Mouse (Mus musculus): ENCODE results near the gene Il4i1.
A peak's percentile ranks its signal among the peaks of the same experiment; 100 is the strongest.

Gene Il4i1

GRCm38 (mm10) chr7:44818751-44819235 is 2.6 kb downstream of the Il4i1 start:
- peak; percentile 55 for DNase-seq (ENCODE audit: low read depth, low spot score)

- DNase-seq (ENCODE audit: low read depth, low spot score) = no peak
These were observed 3.2 kb downstream of the Il4i1 start for GRCm38 (mm10) chr7:44819391-44819790.

- DNase-seq (ENCODE audit: low read depth, low spot score) = no peak
These were observed 3.7 kb downstream of the Il4i1 start for GRCm38 (mm10) chr7:44819863-44820262.

- no peak for DNase-seq (ENCODE audit: low read depth, low spot score)
These were observed 4.3 kb downstream of the Il4i1 start for GRCm38 (mm10) chr7:44820525-44820924.

- no peak for DNase-seq (ENCODE audit: low read depth, low spot score)
These were observed 5.7 kb downstream of the Il4i1 start for GRCm38 (mm10) chr7:44821666-44822448.

- DNase-seq (ENCODE audit: low read depth, low spot score) = no peak
These were observed 7.2 kb downstream of the Il4i1 start for GRCm38 (mm10) chr7:44823409-44823808.

- DNase-seq (ENCODE audit: low read depth, low spot score) = peak; percentile 81
These were observed 8.7 kb downstream of the Il4i1 start for GRCm38 (mm10) chr7:44824872-44825271.

GRCm38 (mm10) chr7:44826771-44827170 is 10.6 kb downstream of the Il4i1 start:
- no peak for DNase-seq (ENCODE audit: low read depth, low spot score)

- DNase-seq (ENCODE audit: low read depth, low spot score) = no peak
These were observed 12.5 kb downstream of the Il4i1 start for GRCm38 (mm10) chr7:44828706-44829105.

GRCm38 (mm10) chr7:44832763-44833162 is 16.6 kb downstream of the Il4i1 start:
- DNase-seq (ENCODE audit: low read depth, low spot score) = no peak

- DNase-seq (ENCODE audit: low read depth, low spot score) = no peak
These were observed 19.3 kb downstream of the Il4i1 start for GRCm38 (mm10) chr7:44835373-44836015.

- no peak for DNase-seq (ENCODE audit: low read depth, low spot score)
These were observed 19.8 kb downstream of the Il4i1 start for GRCm38 (mm10) chr7:44836016-44836404.

GRCm38 (mm10) chr7:44836423-44837053 is 20.4 kb downstream of the Il4i1 start:
- DNase-seq (ENCODE audit: low read depth, low spot score) = no peak

- DNase-seq (ENCODE audit: low read depth, low spot score) = no peak
These were observed 21.9 kb downstream of the Il4i1 start for GRCm38 (mm10) chr7:44838073-44838472.

GRCm38 (mm10) chr7:44839171-44839490 is 22.9 kb downstream of the Il4i1 start:
- no peak for DNase-seq (ENCODE audit: low read depth, low spot score)

GRCm38 (mm10) chr7:44839491-44840191 is 23.5 kb downstream of the Il4i1 start:
- DNase-seq (ENCODE audit: low read depth, low spot score) = peak; percentile 50

GRCm38 (mm10) chr7:44840426-44840825 is 24.2 kb downstream of the Il4i1 start:
- no peak for DNase-seq (ENCODE audit: low read depth, low spot score)

GRCm38 (mm10) chr7:44841825-44842463 is 25.8 kb downstream of the Il4i1 start:
- no peak for DNase-seq (ENCODE audit: low read depth, low spot score)

GRCm38 (mm10) chr7:44845006-44845405 is 28.8 kb downstream of the Il4i1 start:
- DNase-seq (ENCODE audit: low read depth, low spot score) = no peak

GRCm38 (mm10) chr7:44846804-44847203 is 30.6 kb downstream of the Il4i1 start:
- no peak for DNase-seq (ENCODE audit: low read depth, low spot score)

GRCm38 (mm10) chr7:44847772-44848171 is 31.6 kb downstream of the Il4i1 start:
- DNase-seq (ENCODE audit: low read depth, low spot score) = no peak

Data from R1 (cell line).